Mouse (Mus musculus): ENCODE results near the gene Dctn3.
"Not testable (repeated sequence)": the region's sequence is repeated elsewhere in the genome, so short reads cannot be mapped to it uniquely, and the experiment has no call there.

Gene Dctn3

GRCm38 (mm10) chr4:41722918-41723351 lies at the start of gene Dctn3:
Gene Dctn3, minus strand, starts transcription at chr4:41723170.
- DNase-seq: peak; percentile 97

GRCm38 (mm10) chr4:41767301-41767700 lies 44.3 kb upstream of the Dctn3 start:
- DNase-seq: not testable (repeated sequence)

DNA sequence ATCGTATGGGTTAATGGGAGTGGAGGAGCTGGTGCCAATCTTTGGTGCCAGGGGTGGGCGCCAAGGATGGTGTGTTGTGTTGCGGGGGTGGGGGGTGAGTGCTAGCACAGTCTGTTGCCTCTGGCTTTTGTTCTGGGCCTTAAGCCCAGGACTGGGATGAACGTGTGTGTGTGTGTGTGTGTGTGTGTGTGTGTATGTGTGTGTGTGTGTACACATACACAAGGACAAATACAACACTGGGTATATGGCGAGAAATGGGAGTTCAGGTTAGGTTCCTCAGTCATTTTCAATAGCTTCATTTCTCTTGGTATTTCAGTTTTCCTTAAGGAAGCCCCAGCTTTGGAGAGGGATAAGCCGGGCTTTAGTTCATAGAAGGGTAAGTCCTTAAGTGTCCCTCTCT lies 40.2 kb upstream of the Dctn3 start:
- not testable (repeated sequence) for DNase-seq

DNA sequence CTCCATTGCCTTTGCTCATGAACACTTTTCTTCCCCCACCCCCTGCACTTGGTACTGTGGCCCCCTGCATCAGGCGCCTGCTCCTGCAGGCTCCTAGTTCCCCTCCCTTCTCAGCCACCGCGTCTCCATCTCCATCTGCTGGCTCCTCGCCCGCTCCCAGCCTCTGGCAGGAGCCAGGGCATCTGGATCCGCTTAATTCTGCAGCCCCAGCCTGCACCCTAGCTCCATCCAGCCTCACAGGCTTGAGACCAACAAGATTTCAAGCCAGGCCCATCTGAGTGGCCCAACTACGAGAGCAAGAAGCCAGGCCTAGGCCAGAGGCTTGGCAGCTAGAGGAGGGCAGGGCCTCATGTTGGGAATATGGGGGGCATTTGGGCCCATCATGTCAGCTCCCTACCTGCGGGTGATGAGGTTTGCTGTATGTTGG lies 39.7 kb upstream of the Dctn3 start:
- not testable (repeated sequence) for DNase-seq

DNA sequence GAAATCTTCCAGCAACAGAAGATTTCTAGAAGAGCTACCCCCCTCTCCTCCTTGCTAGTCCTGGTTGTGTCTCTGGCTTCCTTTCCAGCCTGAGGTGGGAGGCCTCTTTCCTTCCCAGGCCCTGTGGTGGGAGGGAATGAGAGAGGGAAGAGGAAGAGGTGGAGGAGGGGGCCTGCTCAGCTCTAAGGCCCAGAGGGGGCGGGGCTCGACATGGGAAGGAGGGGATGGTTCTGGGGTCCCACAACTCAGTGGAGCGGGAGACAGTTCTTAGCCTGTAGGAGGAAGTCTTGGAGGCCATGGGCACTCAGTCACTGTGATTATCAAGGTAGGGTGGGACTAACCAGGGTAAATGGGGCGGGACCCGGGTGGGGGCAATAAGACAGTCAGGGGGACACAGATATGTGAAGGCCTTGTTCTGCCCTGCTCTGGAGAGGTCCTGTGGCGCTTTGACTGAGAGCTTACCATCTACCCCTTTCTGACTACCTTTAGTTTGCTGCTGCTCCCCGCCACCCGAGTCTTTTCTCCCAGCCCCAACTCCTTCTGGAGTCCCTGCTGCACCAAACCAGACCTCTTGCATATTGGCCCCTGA lies 39.2 kb upstream of the Dctn3 start:
- no peak for DNase-seq

- no peak for DNase-seq
Observed at GRCm38 (mm10) chr4:41761680-41762079, 38.7 kb upstream of the Dctn3 start.

- no peak for DNase-seq
Observed at GRCm38 (mm10) chr4:41760911-41761310, 37.9 kb upstream of the Dctn3 start.

DNA sequence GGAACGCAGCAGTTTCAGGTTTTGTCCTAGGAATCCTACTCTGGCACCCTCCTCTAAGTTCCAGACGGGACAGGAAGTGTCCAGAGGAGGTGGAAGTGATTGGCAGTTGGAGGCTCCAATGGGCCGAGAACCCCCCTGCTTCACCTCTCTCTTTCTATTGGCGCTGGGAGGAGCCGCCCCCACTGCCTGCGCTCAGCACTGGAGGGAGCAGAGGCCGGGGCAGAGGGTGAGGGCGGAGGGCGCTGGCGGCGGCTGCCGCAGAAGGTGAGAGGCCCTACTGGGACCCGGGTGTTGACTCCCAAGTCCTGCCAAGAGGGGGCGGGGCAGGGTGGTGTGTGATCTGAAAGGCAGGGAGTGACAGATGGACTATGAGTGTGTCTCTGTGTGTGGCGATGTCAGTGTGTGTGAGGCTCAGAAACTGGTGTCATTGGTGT lies 37.3 kb upstream of the Dctn3 start:
- peak; percentile 98 for DNase-seq

- peak; percentile 49 for DNase-seq
Observed at GRCm38 (mm10) chr4:41759656-41760287, 36.8 kb upstream of the Dctn3 start.

GRCm38 (mm10) chr4:41759206-41759605 lies 36.2 kb upstream of the Dctn3 start:
- DNase-seq: peak; percentile 91

GRCm38 (mm10) chr4:41758701-41759100 lies 35.7 kb upstream of the Dctn3 start:
- no peak for DNase-seq

DNA sequence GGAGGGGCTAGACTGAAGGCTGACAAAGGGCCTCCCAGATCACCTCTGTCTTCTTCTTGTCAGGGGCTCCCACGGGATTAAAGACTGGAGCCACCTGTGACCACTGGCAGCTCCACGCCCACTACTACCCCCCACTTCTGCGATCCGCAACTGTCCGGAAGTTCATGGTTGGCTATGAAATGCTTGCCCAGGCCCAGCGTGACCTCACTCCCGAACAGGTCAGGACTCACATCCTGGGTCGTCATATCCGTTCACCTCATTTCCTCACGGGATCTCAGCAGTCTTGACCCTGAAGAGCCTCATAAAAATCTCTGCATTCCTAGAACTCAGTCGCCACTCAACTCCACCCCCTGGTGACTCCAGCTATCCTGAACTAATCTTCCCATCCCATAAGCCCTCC lies 35.1 kb upstream of the Dctn3 start:
- peak; percentile 77 for DNase-seq

GRCm38 (mm10) chr4:41757321-41757720 lies 34.4 kb upstream of the Dctn3 start:
- DNase-seq: peak; percentile 59

DNA sequence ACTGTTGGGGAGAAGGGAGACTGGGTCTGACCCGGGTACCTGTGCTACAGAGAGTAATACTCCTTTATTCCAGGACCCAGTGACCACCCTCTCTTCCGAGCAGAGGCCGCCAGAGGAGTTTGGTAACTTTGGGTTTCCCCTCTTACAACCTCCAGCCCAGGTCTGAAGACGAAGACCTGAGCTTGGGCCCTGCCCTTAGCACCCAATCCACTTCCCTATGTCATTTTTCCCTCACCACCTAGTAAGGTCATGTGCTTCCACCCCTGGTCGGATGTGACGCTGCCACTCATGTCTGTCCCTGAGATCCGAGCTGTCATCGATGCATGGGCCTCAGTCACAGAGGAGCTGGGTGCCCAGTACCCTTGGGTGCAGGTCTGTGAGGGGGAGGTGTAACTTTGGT lies 33.5 kb upstream of the Dctn3 start:
- no peak for DNase-seq

DNA sequence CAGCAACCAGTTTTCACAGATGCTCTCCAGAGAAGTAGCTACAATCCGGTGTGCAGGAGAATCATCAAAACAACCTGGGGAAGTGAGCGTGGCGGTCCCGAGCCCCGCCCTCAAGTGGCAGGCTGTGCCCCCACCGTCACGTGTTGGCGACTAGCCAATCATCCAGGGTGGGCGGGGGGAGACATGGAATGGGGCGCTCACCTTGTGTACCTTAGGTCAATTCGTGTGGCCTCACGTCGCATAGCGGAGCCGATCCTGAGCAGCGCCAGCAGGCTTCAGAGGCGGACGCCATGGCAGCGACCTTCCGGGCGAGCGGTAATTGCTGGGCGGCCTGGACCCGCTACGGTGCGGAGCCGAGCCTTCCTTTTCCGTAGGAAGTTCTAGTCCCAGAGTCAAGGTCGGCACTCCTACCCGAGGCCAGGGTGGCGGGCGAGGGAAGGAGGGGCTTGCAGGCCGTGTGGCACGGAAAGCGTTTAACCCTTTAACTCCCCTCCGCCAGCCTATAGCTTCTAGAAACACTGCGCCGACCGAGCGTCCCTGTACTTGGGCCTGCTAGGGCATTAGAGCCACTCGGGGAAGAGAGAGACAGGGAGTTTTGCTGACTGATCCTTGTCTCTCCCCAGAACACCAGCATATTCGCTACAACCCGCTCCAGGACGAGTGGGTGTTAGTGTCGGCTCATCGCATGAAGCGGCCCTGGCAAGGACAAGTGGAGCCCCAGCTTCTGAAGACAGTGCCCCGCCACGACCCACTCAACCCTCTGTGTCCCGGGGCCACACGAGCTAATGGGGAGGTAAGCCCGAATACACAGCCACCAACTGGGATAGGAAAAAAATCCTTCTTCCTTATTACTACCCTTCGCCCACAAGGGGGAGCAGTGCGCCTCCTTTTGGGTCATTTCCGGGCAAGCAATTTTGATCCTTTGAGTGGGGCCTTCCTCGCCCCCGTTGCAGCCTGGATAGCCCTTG lies 32.7 kb upstream of the Dctn3 start, which contains the start of gene Sigmar1:
Gene Sigmar1, minus strand, starts transcription at position 820 of the 968 bp plus-strand sequence.
- peak; percentile 93 for DNase-seq

DNA sequence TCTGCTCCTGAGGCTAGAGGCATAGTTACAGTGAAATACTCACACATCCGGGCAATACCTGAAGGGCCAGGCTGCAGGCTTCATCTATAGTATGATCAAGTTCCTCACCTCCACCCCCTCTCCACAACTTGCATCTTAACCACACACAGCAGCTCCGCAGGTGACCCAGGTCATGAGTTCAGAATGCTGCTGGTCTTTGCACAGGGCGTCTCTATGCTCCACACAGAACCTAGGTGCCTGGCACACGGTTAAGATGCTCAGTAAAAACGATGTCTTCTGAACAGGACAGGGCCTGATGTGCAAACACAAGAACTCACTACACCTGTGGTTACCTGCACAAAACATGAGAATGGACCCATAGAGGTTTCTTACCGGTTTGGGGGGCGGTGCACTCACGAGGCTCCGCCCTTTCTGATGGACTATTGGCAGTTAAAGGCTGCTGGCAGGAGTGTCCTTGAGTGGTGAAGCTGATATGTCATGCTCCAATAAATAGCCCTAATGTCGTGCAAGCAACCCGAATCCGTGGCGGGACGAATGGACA lies 31.9 kb upstream of the Dctn3 start, which contains the start of gene Galt:
Gene Galt, plus strand, starts transcription at position 432 of the 541 bp plus-strand sequence.
- DNase-seq: no peak

- no peak for DNase-seq
Observed at GRCm38 (mm10) chr4:41745021-41745420, 22.1 kb upstream of the Dctn3 start.

GRCm38 (mm10) chr4:41744131-41744530 lies 21.2 kb upstream of the Dctn3 start:
- no peak for DNase-seq

GRCm38 (mm10) chr4:41741158-41741560 lies 18.2 kb upstream of the Dctn3 start:
- peak; percentile 97 for DNase-seq

DNA sequence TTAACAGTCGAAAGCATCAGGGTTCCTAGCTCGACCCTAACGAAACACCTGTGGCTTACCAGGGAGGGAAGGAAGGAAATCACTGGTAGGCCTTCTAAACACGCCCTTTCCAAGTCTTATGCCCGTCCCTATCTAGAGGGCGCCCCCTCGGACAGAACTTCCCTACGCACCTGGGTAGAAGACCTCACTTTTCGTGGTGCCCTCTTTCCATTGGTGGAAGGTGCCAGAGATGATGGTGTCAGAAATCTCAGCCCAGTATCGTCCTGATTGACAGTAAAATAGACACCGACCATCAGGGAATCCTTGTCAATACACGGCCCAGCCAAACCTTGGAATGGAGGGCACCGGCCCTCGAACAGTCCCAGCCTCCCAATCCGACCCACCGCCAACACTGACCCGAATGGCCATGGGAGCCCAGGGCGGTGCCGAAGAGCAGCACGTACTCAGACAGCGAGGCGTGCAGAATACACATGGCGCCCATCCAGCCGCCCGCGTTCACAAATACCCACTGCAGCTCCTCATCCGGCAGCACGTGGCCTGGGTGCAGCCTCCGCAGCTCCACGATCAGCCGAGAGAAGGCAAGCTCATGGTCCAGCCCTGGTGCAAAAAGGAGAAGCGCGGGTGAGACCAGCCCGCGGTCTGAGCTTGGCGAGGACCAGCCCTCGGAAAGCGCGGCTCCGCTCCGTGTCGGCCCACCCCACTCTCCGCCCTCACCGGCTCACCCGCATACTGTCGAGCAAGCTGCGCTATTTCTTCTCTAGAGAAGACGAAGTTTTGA lies 17.6 kb upstream of the Dctn3 start:
- peak; percentile 34 for DNase-seq

GRCm38 (mm10) chr4:41739260-41739659 lies 16.3 kb upstream of the Dctn3 start:
- no peak for DNase-seq

DNA sequence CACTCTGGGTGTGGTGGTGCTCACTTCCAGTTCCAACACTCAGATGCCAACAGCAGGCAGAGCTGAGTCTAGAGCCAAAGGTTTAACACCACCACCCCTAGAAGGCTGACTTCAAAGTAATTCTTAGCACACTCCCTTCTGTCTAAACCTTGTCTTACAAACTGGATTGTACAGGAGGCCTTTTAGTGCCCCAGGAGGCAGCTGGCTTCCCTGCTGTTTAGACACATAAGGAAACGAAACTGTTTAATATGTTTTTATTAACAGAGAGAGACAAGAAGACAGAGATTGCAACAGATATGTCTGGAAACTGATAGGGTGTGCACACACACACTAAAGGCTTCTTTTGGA lies 15.3 kb upstream of the Dctn3 start:
- no peak for DNase-seq
